ENCODE assay signal across 11 mouse cellular contexts in the genomic region with DNA sequence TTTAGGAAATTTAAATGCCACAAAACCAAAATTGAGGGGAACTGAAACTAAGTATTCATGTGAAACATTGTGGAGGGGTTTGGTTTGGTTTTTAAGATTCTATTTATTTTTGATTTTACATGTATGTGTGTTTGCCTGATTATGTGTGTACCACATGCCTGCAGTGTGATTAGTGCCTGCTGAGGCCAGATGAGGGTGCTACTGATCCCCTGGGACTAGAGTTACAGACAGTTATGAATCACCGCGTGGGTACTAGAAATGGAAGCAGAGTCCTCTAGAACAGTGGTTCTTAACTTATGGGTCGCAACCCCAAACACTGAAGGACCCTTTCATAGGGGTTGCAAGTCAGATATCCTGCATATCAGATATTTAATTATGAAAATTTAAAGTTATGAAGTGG. TPM values are rescaled to one million over a fixed set of nuclear protein-coding genes. Genes with fewer than 3 reads are reported as not detected.
A peak's percentile ranks its signal among the peaks of the same experiment; 100 is the strongest.
DNase-seq lines count a peak whose midpoint lies in the region; ATAC-seq and TF ChIP-seq lines count a peak whose summit lies in the region.
"Had no signal": no experiment of that assay in that cellular context is flagged by ENCODE, and none has a peak within 500 bp of the region (broad histone marks: within the 10 kb centered on the region; RNA-seq: fewer than 3 reads in every experiment).

No protein-coding gene starts in this region.

- WGBS in forebrain, embryonic 16.5 days, result 85% methylated on average over 3 of the region's 3 CpGs

- TF ChIP-seq CTCF in layer of hippocampus, adult 2 months (conservative IDR thresholded peaks at IDR 0.05), result peak; percentile 52
- TF ChIP-seq CTCF in CH12.LX (conservative IDR thresholded peaks at IDR 0.05 in 1 of 2, IDR thresholded peaks at IDR 0.05 in 1 of 2; ENCODE audit: low read depth in 2 of 2, low read length in 2 of 2), result peak in 1 of 2 experiments; percentile 60; a peak in 2 of 4 replicates

- ATAC-seq in forebrain, embryonic 16.5 days, result no peak
- ATAC-seq in megakaryocyte progenitor cell, adult 5-6 weeks (replicated peaks; ENCODE audit: poor library complexity), result peak; percentile 33; the same call in 1 of the 2 replicates
- ATAC-seq: CD4-positive, CD25-positive, alpha-beta regulatory T cell, adult 4 months had no signal

- H3K4me2 ChIP-seq in CH12.LX (ENCODE audit: insufficient read depth, low read depth, poor library complexity, severe bottlenecking), result no peak overlapping the region
- H3K4me2 ChIP-seq in forebrain, embryonic 16.5 days (ENCODE audit: low read length), result no peak overlapping the region

- no peaks in the 10 kb centered on the region for H3K9me3 ChIP-seq in CH12.LX (replicated peaks; ENCODE audit: low read length)
- H3K9me3 ChIP-seq in forebrain, embryonic 16.5 days (ENCODE audit: control insufficient read depth, low read length), result no peaks in the 10 kb centered on the region

- H3K4me1 ChIP-seq in CH12.LX (ENCODE audit: control insufficient read depth in 1 of 2, insufficient read depth in 2 of 2), result peaks cover 0 to 7% of the 10 kb centered on the region in 2 experiments; a peak in 2 of 4 replicates
- H3K4me1 ChIP-seq in forebrain, embryonic 16.5 days (replicated peaks; ENCODE audit: control insufficient read depth, insufficient read depth, low read length), result no peaks in the 10 kb centered on the region; the same call in 1 of the 2 replicates

- no peak for TF ChIP-seq POLR2A in CH12.LX (IDR thresholded peaks at IDR 0.05; ENCODE audit: low read depth, low read length)

- no peak for DNase-seq in layer of hippocampus, adult 2 months (ENCODE audit: low spot score in 2 of 2)
- no peak for DNase-seq in layer of hippocampus, postnatal 14 days (ENCODE audit: low spot score in 2 of 2)
- peak; percentile 57 for DNase-seq in CH12.LX (ENCODE audit: extremely low read depth)
- no peak for DNase-seq in left cerebral cortex, postnatal 4 days
- no peak for DNase-seq in testis, postnatal 10 days (ENCODE audit: low spot score)
- DNase-seq in spleen, adult 12 weeks (ENCODE audit: low spot score), result no peak
- DNase-seq: adrenal gland, postnatal 36 days; lung, postnatal 4 days had no signal

- H3K36me3 ChIP-seq in CH12.LX (replicated peaks in 1 of 2; ENCODE audit: control insufficient read depth in 1 of 2, insufficient read depth in 1 of 2, low read length in 1 of 2), result no peaks in the 10 kb centered on the region
- no peaks in the 10 kb centered on the region for H3K36me3 ChIP-seq in forebrain, embryonic 16.5 days (ENCODE audit: control insufficient read depth, insufficient read depth)

- in situ Hi-C loops in CH12.LX (cut with MboI; ENCODE audit: low pct_ligation_motif_present, low pct_unique_long_range_greater_than_20kb, low sequenced_read_pairs), result loop anchor here (25.0 kb wide), 2 partner anchors 209 to 484 kb away; no protein-coding TSS in a partner anchor

- no peak overlapping the region for H3K27ac ChIP-seq in layer of hippocampus, adult 2 months
- H3K27ac ChIP-seq in CH12.LX (ENCODE audit: insufficient read depth, low read depth), result no peak overlapping the region
- peak overlapping the region; percentile 97 for H3K27ac ChIP-seq in forebrain, embryonic 16.5 days (ENCODE audit: low read length)

- peaks cover 8% of the 10 kb centered on the region for H3K27me3 ChIP-seq in CH12.LX (replicated peaks)
- H3K27me3 ChIP-seq in forebrain, embryonic 16.5 days (replicated peaks; ENCODE audit: control insufficient read depth, insufficient read depth, low read length), result no peaks in the 10 kb centered on the region

- intact Hi-C loops in left cerebral cortex, postnatal 4 days (cut with DNase I), result no loop called here

- peak; percentile 86 for TF ChIP-seq EP300 in CH12.LX (IDR thresholded peaks at IDR 0.05; ENCODE audit: low read length)

- TF ChIP-seq RAD21 in CH12.LX (IDR thresholded peaks at IDR 0.05; ENCODE audit: low read depth, low read length), result peak; percentile 23

- H3K9ac ChIP-seq in CH12.LX (ENCODE audit: insufficient read depth, low read depth), result no peak overlapping the region
- H3K9ac ChIP-seq in forebrain, embryonic 16.5 days (replicated peaks; ENCODE audit: low read depth, low read length), result no peak overlapping the region

- dilution Hi-C loops in CH12.LX (cut with MboI; ENCODE audit: extremely low pct_ligation_motif_present, extremely low pct_unique_long_range_greater_than_20kb, low sequenced_read_pairs), result no loop called here

- H3K4me3 ChIP-seq in layer of hippocampus, adult 2 months, result no peak overlapping the region
- no peak overlapping the region for H3K4me3 ChIP-seq in CH12.LX (replicated peaks in 1 of 3; ENCODE audit: low read depth in 2 of 3, low read length in 2 of 3, poor library complexity in 1 of 3)
- no peak overlapping the region for H3K4me3 ChIP-seq in forebrain, embryonic 16.5 days (replicated peaks; ENCODE audit: low read length)

- no peaks in the 10 kb centered on the region for H3K79me2 ChIP-seq in CH12.LX (replicated peaks; ENCODE audit: control insufficient read depth, extremely low read depth, insufficient read depth, poor library complexity, severe bottlenecking)

TF ChIP-seq in CH12.LX, 34 proteins besides CTCF, POLR2A, EP300 and RAD21:
- TF ChIP-seq TCF12 (IDR thresholded peaks at IDR 0.05; ENCODE audit: low read depth, low read length) (0 out of 2 replicates have a peak, but pooled peaks have one; percentile 15), NRF1 (IDR thresholded peaks at IDR 0.05; ENCODE audit: low read depth, low read length) (no peak), HCFC1 (IDR thresholded peaks at IDR 0.05; ENCODE audit: low read depth, low read length) (no peak), SMC3 (IDR thresholded peaks at IDR 0.05; ENCODE audit: low read depth, low read length) (peak; percentile 39), NELFE (IDR thresholded peaks at IDR 0.05; ENCODE audit: low read depth, low read length) (no peak), IRF4 (IDR thresholded peaks at IDR 0.05; ENCODE audit: low read depth, low read length) (peak; percentile 90), KAT2A (IDR thresholded peaks at IDR 0.05; ENCODE audit: insufficient replicate concordance, low read length) (0 out of 2 replicates have a peak, but pooled peaks have one; percentile 42), MYC (IDR thresholded peaks at IDR 0.05; ENCODE audit: low read depth, low read length) (peak; percentile 88), JUN (IDR thresholded peaks at IDR 0.05; ENCODE audit: insufficient read depth, low read depth, low read length) (peak; percentile 62; the same call in 1 of the 2 replicates), MEF2A (IDR thresholded peaks at IDR 0.05; ENCODE audit: borderline replicate concordance, low read depth, low read length) (0 out of 2 replicates have a peak, but pooled peaks have one; percentile 39), ZMIZ1 (IDR thresholded peaks at IDR 0.05; ENCODE audit: low read depth, low read length) (no peak), ZNF384 (IDR thresholded peaks at IDR 0.05; ENCODE audit: low read depth, low read length) (no peak), E2F4 (IDR thresholded peaks at IDR 0.05; ENCODE audit: insufficient replicate concordance, low read depth, low read length) (no peak), MAX (IDR thresholded peaks at IDR 0.05; ENCODE audit: low read length) (peak; percentile 56; the same call in 1 of the 2 replicates), JUND (conservative IDR thresholded peaks at IDR 0.05; ENCODE audit: low read depth, low read length) (peak; percentile 85), RCOR1 (conservative IDR thresholded peaks at IDR 0.05; ENCODE audit: low read depth, low read length) (no peak), CHD1 (IDR thresholded peaks at IDR 0.05; ENCODE audit: low read depth, low read length) (no peak), UBTF (IDR thresholded peaks at IDR 0.05; ENCODE audit: low read depth, low read length) (no peak), MAFK (IDR thresholded peaks at IDR 0.05; ENCODE audit: insufficient replicate concordance, low read length) (no peak), BHLHE40 (IDR thresholded peaks at IDR 0.05; ENCODE audit: low read depth, low read length) (peak; percentile 73), ZC3H11A (IDR thresholded peaks at IDR 0.05; ENCODE audit: low read depth, low read length) (no peak), ETS1 (conservative IDR thresholded peaks at IDR 0.05; ENCODE audit: low read depth, low read length) (peak; percentile 16; the same call in 1 of the 2 replicates), GABPA (IDR thresholded peaks at IDR 0.05; ENCODE audit: insufficient replicate concordance, low read depth, low read length) (no peak), SIN3A (IDR thresholded peaks at IDR 0.05; ENCODE audit: low read length) (no peak), CHD2 (IDR thresholded peaks at IDR 0.05; ENCODE audit: low read length) (no peak), PAX5 (IDR thresholded peaks at IDR 0.05; ENCODE audit: low read length) (no peak)
TF ChIP-seq in CH12.LX: peak in this region for 11.

RNA-seq across cellular contexts. Expression of gene Nfe2l3, which starts 54.0 kb away (rescaled TPM):
- total RNA-seq in layer of hippocampus, adult 2 months (2021), result 1 to 10 TPM; 2.8 to 3.0 TPM
- total RNA-seq in layer of hippocampus, postnatal 14 days (2021), result 1 to 10 TPM; 3.0 to 4.6 TPM
- total RNA-seq in CH12.LX (2012; rRNA removed), result 0.17 and 0.21 TPM in 2 replicates
- total RNA-seq in CH12.LX (2014; rRNA removed), result not detected in 2 replicates
- 0.14 and 0.38 TPM in 2 replicates for polyA plus RNA-seq in CH12.LX (2012; ENCODE audit: insufficient read length, low read depth)
- 14.2 and 16.1 TPM in 2 replicates for polyA plus RNA-seq in forebrain, embryonic 16.5 days (2015; fragmentation: Nextera tagmentation; extraction: Ambion mirVana)
- not detected in 2 replicates for total RNA-seq in megakaryocyte progenitor cell, adult 5-6 weeks (2015)
- 0.30 TPM in 1 of 2 replicates, not detected in the other for total RNA-seq in megakaryocyte progenitor cell, adult 5-6 weeks (2017)
- total RNA-seq in left cerebral cortex, postnatal 4 days (2021), result 10 to 100 TPM; 18.3 to 19.2 TPM
